Mouse (Mus musculus): Measurements from ENCODE around the gene Spg21. TPM values are rescaled to one million over a fixed set of nuclear protein-coding genes. Genes with fewer than 3 reads are reported as not detected.

Spg21 gene
- polyA plus RNA-seq, 1 experiment from 2014 or later = 85.9 TPM

- Histone ChIP-seq H3K9ac (ENCODE audit: low read length) (peak overlapping the region; percentile 79), H3K4me3 (ENCODE audit: low read depth, low read length) (peak overlapping the region; percentile 95), H3K36me3 (ENCODE audit: control insufficient read depth, insufficient read depth, low read length) (no peaks in the 10 kb centered on the region), H3K27ac (ENCODE audit: low read depth) (peak overlapping the region; percentile 79), H3K4me2 (ENCODE audit: low read length) (peak overlapping the region; percentile 70), H3K27me3 (replicated peaks; ENCODE audit: control insufficient read depth, insufficient read depth, low read length) (no peaks in the 10 kb centered on the region), H3K4me1 (replicated peaks; ENCODE audit: control insufficient read depth, insufficient read depth, low read length) (peaks cover 15% of the 10 kb centered on the region), H3K9me3 (ENCODE audit: control insufficient read depth, low read length) (no peaks in the 10 kb centered on the region)
- DNase-seq (ENCODE audit: low spot score) = peak; percentile 52
- WGBS = 44% methylated on average over 3 of the region's 3 CpGs
- 0 out of 2 replicates have a peak, but pooled peaks have one; percentile 2 for ATAC-seq (replicated peaks; ENCODE audit: low FRiP score, low TSS enrichment, low read depth)
Observed at GRCm38 (mm10) chr9:65460198-65460597, 549 bp upstream of the Spg21 start.

DNA sequence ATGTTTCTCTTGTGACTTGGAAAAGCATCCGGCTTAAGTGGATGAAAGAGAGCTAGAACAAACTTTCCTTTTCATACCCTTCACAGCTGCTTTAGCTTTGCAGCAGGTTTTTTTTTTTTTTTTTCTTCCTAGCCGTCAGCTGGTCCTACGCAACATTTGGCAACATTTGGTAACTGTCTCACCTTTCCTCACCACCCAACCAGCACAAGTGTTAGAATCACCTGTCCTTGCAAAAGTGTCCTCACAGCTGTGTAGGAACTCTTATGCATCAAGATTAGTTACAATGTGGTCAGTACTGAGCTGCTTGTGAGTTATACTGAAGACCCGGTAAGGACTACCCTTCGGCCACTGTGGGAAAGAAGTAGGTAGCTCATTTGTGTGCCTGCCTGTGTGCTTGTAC, 1.8 kb downstream of the Spg21 start:
- Histone ChIP-seq H3K27me3 (replicated peaks; ENCODE audit: control insufficient read depth, insufficient read depth, low read length) (no peaks in the 10 kb centered on the region), H3K27ac (ENCODE audit: low read depth) (no peak overlapping the region), H3K9ac (ENCODE audit: low read length) (no peak overlapping the region), H3K4me3 (ENCODE audit: low read depth, low read length) (no peak overlapping the region), H3K4me1 (replicated peaks; ENCODE audit: control insufficient read depth, insufficient read depth, low read length) (peaks cover 15% of the 10 kb centered on the region), H3K4me2 (ENCODE audit: low read length) (no peak overlapping the region), H3K36me3 (ENCODE audit: control insufficient read depth, insufficient read depth, low read length) (peaks cover 6% of the 10 kb centered on the region), H3K9me3 (ENCODE audit: control insufficient read depth, low read length) (no peaks in the 10 kb centered on the region)
- ATAC-seq (replicated peaks; ENCODE audit: low FRiP score, low TSS enrichment, low read depth) (no peak), DNase-seq (ENCODE audit: low spot score) (no peak)
- 81% methylated on average over 5 of the region's 5 CpGs for WGBS

DNA sequence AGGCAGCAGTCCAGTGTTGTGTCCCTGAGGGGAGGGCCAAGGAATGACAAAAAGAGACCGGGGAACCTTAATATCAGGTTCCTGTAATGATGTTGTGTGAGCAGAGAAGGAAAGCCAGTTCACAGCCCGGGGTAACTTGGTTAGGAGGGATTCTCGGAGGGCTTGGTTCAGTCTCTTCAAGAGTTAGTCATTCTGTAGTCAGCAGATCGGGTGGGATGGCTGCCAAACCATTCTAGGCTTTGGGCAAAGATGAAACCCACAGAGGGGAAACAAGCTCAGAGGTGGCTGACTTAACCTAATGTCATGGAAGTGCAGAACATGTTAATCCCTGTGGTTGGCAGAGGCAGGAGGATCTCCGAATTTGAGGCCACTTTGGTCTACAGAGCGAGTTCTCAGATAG, 3.4 kb downstream of the Spg21 start:
- no peaks in the 10 kb centered on the region for H3K9me3 ChIP-seq (ENCODE audit: control insufficient read depth, low read length)
- H3K4me1 ChIP-seq (replicated peaks; ENCODE audit: control insufficient read depth, insufficient read depth, low read length) = peaks cover 15% of the 10 kb centered on the region
- no peak overlapping the region for H3K4me3 ChIP-seq (ENCODE audit: low read depth, low read length)
- H3K27me3 ChIP-seq (replicated peaks; ENCODE audit: control insufficient read depth, insufficient read depth, low read length) = no peaks in the 10 kb centered on the region
- peaks cover 10% of the 10 kb centered on the region for H3K36me3 ChIP-seq (ENCODE audit: control insufficient read depth, insufficient read depth, low read length)
- no peak overlapping the region for H3K4me2 ChIP-seq (ENCODE audit: low read length)
- DNase-seq (ENCODE audit: low spot score) = no peak
- no peak overlapping the region for H3K27ac ChIP-seq (ENCODE audit: low read depth)
- WGBS = 95% methylated on average over 6 of the region's 6 CpGs
- no peak overlapping the region for H3K9ac ChIP-seq (ENCODE audit: low read length)
- ATAC-seq (replicated peaks; ENCODE audit: low FRiP score, low TSS enrichment, low read depth) = no peak

DNA sequence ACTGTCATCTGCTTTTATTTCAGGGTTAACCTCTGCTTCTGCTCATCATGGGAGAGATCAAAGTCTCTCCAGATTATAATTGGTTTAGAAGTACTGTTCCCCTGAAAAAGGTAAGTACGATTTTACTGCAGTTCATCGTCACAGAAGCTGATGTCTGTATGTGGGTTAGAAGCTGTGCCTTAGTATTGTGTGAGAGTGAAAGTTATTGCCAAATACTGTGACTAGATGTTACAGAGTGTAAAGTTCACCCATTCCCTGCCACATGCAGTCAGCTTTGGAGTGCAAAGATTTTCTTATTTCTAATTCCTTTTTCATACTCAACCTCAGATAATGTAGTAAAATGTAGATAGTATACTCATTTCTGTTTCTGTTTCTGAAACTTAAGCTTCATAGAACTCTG, 4.5 kb downstream of the Spg21 start:
- ATAC-seq (replicated peaks; ENCODE audit: low FRiP score, low TSS enrichment, low read depth) = no peak
- H3K9me3 ChIP-seq (ENCODE audit: control insufficient read depth, low read length) = no peaks in the 10 kb centered on the region
- H3K4me1 ChIP-seq (replicated peaks; ENCODE audit: control insufficient read depth, insufficient read depth, low read length) = peaks cover 12% of the 10 kb centered on the region
- WGBS = 94% methylated on average over 2 of the region's 2 CpGs
- DNase-seq (ENCODE audit: low spot score) = no peak
- peaks cover 20% of the 10 kb centered on the region for H3K36me3 ChIP-seq (ENCODE audit: control insufficient read depth, insufficient read depth, low read length)
- no peak overlapping the region for H3K9ac ChIP-seq (ENCODE audit: low read length)
- no peak overlapping the region for H3K4me3 ChIP-seq (ENCODE audit: low read depth, low read length)
- no peak overlapping the region for H3K27ac ChIP-seq (ENCODE audit: low read depth)
- H3K4me2 ChIP-seq (ENCODE audit: low read length) = no peak overlapping the region
- no peaks in the 10 kb centered on the region for H3K27me3 ChIP-seq (replicated peaks; ENCODE audit: control insufficient read depth, insufficient read depth, low read length)

DNA sequence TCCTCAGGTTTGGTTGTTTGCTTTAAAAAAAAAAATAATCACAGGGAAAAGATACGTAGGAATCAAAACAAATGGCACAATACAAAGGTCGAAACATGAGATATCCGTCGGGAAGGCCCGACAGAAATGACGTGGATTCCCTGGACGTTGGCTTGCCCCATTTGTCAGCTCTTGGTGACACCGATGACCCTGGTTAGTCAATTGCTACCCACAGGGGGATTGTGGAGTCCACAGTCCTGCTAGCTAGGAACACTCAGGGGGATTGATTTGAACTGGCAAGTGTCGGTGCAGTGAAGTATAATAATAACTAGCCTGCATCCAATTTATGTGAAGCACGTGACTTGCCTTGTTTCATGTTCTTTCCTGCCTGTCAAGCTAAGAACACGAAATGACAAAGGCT, 6.9 kb downstream of the Spg21 start:
- H3K27ac ChIP-seq (ENCODE audit: low read depth) = no peak overlapping the region
- H3K9me3 ChIP-seq (ENCODE audit: control insufficient read depth, low read length) = no peaks in the 10 kb centered on the region
- 60% methylated on average over 11 of the region's 11 CpGs for WGBS
- no peak overlapping the region for H3K4me2 ChIP-seq (ENCODE audit: low read length)
- DNase-seq (ENCODE audit: low spot score) (no peak), ATAC-seq (replicated peaks; ENCODE audit: low FRiP score, low TSS enrichment, low read depth) (no peak)
- peaks cover 37% of the 10 kb centered on the region for H3K36me3 ChIP-seq (ENCODE audit: control insufficient read depth, insufficient read depth, low read length)
- H3K9ac ChIP-seq (ENCODE audit: low read length) = no peak overlapping the region
- peaks cover under 1% of the 10 kb centered on the region; the same call in 1 of the 2 replicates for H3K4me1 ChIP-seq (replicated peaks; ENCODE audit: control insufficient read depth, insufficient read depth, low read length)
- H3K4me3 ChIP-seq (ENCODE audit: low read depth, low read length) = no peak overlapping the region
- H3K27me3 ChIP-seq (replicated peaks; ENCODE audit: control insufficient read depth, insufficient read depth, low read length) = no peaks in the 10 kb centered on the region

DNA sequence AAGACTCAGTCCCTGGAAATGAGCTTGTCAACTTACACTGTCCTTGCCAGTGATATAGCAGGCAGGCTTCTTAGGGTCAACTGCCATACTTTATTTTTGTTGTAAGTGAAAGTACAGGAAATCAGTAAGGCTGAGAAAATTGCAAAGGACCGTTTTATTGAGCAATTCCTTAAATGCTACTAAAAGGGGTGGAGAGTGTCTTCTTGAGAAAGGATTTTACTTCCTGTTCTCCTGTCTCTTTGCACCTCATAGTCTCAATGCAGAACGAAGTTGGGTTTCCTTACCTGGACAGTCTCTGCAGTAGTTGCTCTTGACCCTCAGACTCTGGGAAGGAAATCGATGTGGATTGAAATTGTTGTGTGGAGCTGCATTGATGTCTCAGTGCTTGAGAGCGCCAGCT, 12.0 kb downstream of the Spg21 start:
- Histone ChIP-seq H3K36me3 (ENCODE audit: control insufficient read depth, insufficient read depth, low read length) (peaks cover 75% of the 10 kb centered on the region), H3K9ac (ENCODE audit: low read length) (no peak overlapping the region), H3K9me3 (ENCODE audit: control insufficient read depth, low read length) (no peaks in the 10 kb centered on the region), H3K4me3 (ENCODE audit: low read depth, low read length) (no peak overlapping the region), H3K4me2 (ENCODE audit: low read length) (no peak overlapping the region), H3K27ac (ENCODE audit: low read depth) (no peak overlapping the region), H3K4me1 (replicated peaks; ENCODE audit: control insufficient read depth, insufficient read depth, low read length) (no peaks in the 10 kb centered on the region), H3K27me3 (replicated peaks; ENCODE audit: control insufficient read depth, insufficient read depth, low read length) (no peaks in the 10 kb centered on the region)
- no peak for DNase-seq (ENCODE audit: low spot score)
- 93% methylated on average over 4 of the region's 4 CpGs for WGBS
- ATAC-seq (replicated peaks; ENCODE audit: low FRiP score, low TSS enrichment, low read depth) = no peak

- no peak overlapping the region for H3K4me2 ChIP-seq (ENCODE audit: low read length)
- DNase-seq (ENCODE audit: low spot score) (no peak), ATAC-seq (replicated peaks; ENCODE audit: low FRiP score, low TSS enrichment, low read depth) (no peak)
- H3K9ac ChIP-seq (ENCODE audit: low read length) = no peak overlapping the region
- no peaks in the 10 kb centered on the region for H3K9me3 ChIP-seq (ENCODE audit: control insufficient read depth, low read length)
- WGBS = 77% methylated on average over 8 of the region's 8 CpGs
- no peaks in the 10 kb centered on the region for H3K27me3 ChIP-seq (replicated peaks; ENCODE audit: control insufficient read depth, insufficient read depth, low read length)
- peaks cover 89% of the 10 kb centered on the region for H3K36me3 ChIP-seq (ENCODE audit: control insufficient read depth, insufficient read depth, low read length)
- no peak overlapping the region for H3K4me3 ChIP-seq (ENCODE audit: low read depth, low read length)
- H3K27ac ChIP-seq (ENCODE audit: low read depth) = no peak overlapping the region
- H3K4me1 ChIP-seq (replicated peaks; ENCODE audit: control insufficient read depth, insufficient read depth, low read length) = no peaks in the 10 kb centered on the region
Observed at GRCm38 (mm10) chr9:65479158-65479557, 18.4 kb downstream of the Spg21 start.

GRCm38 (mm10) chr9:65480071-65480470, 19.3 kb downstream of the Spg21 start:
- H3K9ac ChIP-seq (ENCODE audit: low read length) = no peak overlapping the region
- WGBS = 87% methylated on average over 5 of the region's 5 CpGs
- H3K4me3 ChIP-seq (ENCODE audit: low read depth, low read length) = no peak overlapping the region
- H3K9me3 ChIP-seq (ENCODE audit: control insufficient read depth, low read length) = no peaks in the 10 kb centered on the region
- no peak overlapping the region for H3K4me2 ChIP-seq (ENCODE audit: low read length)
- no peak overlapping the region for H3K27ac ChIP-seq (ENCODE audit: low read depth)
- DNase-seq (ENCODE audit: low spot score) (no peak), ATAC-seq (replicated peaks; ENCODE audit: low FRiP score, low TSS enrichment, low read depth) (no peak)
- H3K36me3 ChIP-seq (ENCODE audit: control insufficient read depth, insufficient read depth, low read length) = peaks cover 91% of the 10 kb centered on the region
- H3K4me1 ChIP-seq (replicated peaks; ENCODE audit: control insufficient read depth, insufficient read depth, low read length) = no peaks in the 10 kb centered on the region
- no peaks in the 10 kb centered on the region for H3K27me3 ChIP-seq (replicated peaks; ENCODE audit: control insufficient read depth, insufficient read depth, low read length)

DNA sequence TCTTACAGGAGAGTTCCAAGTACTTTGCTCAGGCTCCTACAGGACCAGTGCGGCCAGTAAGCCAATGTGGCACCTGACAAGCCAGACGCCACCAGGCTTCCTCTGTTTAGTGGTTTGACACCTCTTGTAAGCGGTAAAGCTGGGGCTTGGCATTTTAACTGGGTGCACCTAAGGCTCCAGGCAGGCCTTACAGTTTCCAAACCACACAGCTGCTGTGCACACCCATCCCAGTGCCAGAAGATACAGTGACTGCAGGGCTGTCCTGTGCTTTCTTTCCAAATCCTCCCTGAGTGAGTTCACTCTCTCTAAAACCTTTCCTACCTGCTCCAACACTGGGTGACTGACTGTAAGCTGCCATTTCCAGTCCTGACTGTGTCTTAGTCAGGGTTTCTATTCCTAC, 30.7 kb downstream of the Spg21 start:
- 89% methylated on average over 3 of the region's 3 CpGs for WGBS

More for the DNA sequence above, 30.7 kb downstream of the Spg21 start:
- no peaks in the 10 kb centered on the region for H3K9me3 ChIP-seq (ENCODE audit: control insufficient read depth, low read length)
- H3K27me3 ChIP-seq (replicated peaks; ENCODE audit: control insufficient read depth, insufficient read depth, low read length) = no peaks in the 10 kb centered on the region
- H3K4me3 ChIP-seq (ENCODE audit: low read depth, low read length) = no peak overlapping the region
- peaks cover 17% of the 10 kb centered on the region for H3K36me3 ChIP-seq (ENCODE audit: control insufficient read depth, insufficient read depth, low read length)
- ATAC-seq (replicated peaks; ENCODE audit: low FRiP score, low TSS enrichment, low read depth) (no peak), DNase-seq (ENCODE audit: low spot score) (no peak)
- H3K4me1 ChIP-seq (replicated peaks; ENCODE audit: control insufficient read depth, insufficient read depth, low read length) = no peaks in the 10 kb centered on the region
- H3K4me2 ChIP-seq (ENCODE audit: low read length) = no peak overlapping the region
- H3K27ac ChIP-seq (ENCODE audit: low read depth) = no peak overlapping the region
- H3K9ac ChIP-seq (ENCODE audit: low read length) = no peak overlapping the region

All from intestine, embryonic 14.5 days (tissue).